Mouse (Mus musculus) heart, postnatal 4 days (tissue): ENCODE measurements at regions not wholly inside any gene's neighbourhood (a gene's known extent, or its start where the extent isn't known, plus 50 kb on each side); places are given as distances from the start of the nearest gene placed in this dataset.

Experiments used
- DNase-seq: peaks from one replicate; pipeline ENCODE4 v3.0.0; 2021

- DNase-seq, result no peak
Measured at GRCm38 (mm10) chr1:189473071-189473470, 71.0 kb upstream of the Kcnk2 start.

GRCm38 (mm10) chr1:189458421-189458820, 56.3 kb upstream of the Kcnk2 start:
- no peak for DNase-seq
